Mouse (Mus musculus) embryonic facial prominence, embryonic 13.5 days (tissue): ENCODE data around the gene Slc7a14. TPM values are rescaled to one million over a fixed set of nuclear protein-coding genes. Genes with fewer than 3 reads are reported as not detected.
A peak's percentile ranks its signal among the peaks of the same experiment; 100 is the strongest.
"Not testable (repeated sequence)": the region's sequence is repeated elsewhere in the genome, so short reads cannot be mapped to it uniquely, and the experiment has no call there.

Experiments
- ATAC-seq: fragments of 200-750 bp; cut with Nextera tagmentation; 2 replicates; pipeline ENCODE4 v1.8.0; 2017; ENCODE audit warnings: low read depth; ENCODE audit not compliant: insufficient number of reproducible peaks, insufficient read depth, low FRiP score, low TSS enrichment
- H3K27ac ChIP-seq: fragments of 300-500 bp; sonication (generic); 2 replicates; pipeline ENCODE4 v1.5.1; 2015; ENCODE audit warnings: moderate library complexity, mild to moderate bottlenecking, inconsistent platforms
- H3K27me3 ChIP-seq: fragments of 300-500 bp; sonication (generic); 2 replicates; pipeline ENCODE4 v1.6.1; 2015; ENCODE audit warnings: mild to moderate bottlenecking, inconsistent platforms
- H3K36me3 ChIP-seq: fragments of 300-500 bp; sonication (generic); 2 replicates; pipeline ENCODE4 v1.6.1; 2015; ENCODE audit warnings: mild to moderate bottlenecking, inconsistent platforms
- H3K4me1 ChIP-seq: fragments of 300-500 bp; sonication (generic); 2 replicates; pipeline ENCODE4 v1.6.1; 2015; ENCODE audit warnings: inconsistent platforms
- H3K4me2 ChIP-seq: fragments of 300-500 bp; sonication (generic); 2 replicates; pipeline ENCODE4 v1.6.1; 2015; ENCODE audit warnings: moderate library complexity, mild to moderate bottlenecking, inconsistent platforms
- H3K4me3 ChIP-seq: fragments of 300-500 bp; sonication (generic); 2 replicates; pipeline ENCODE4 v1.5.1; 2015; ENCODE audit warnings: mild to moderate bottlenecking, inconsistent platforms
- H3K9ac ChIP-seq: fragments of 300-500 bp; sonication (generic); 2 replicates; pipeline ENCODE4 v1.6.1; 2015; ENCODE audit warnings: mild to moderate bottlenecking, inconsistent platforms
- H3K9me3 ChIP-seq: fragments of 300-500 bp; sonication (generic); 2 replicates; pipeline ENCODE4 v1.6.1; 2016; ENCODE audit warnings: inconsistent platforms
- WGBS: fragments of 180-500 bp; shearing (Covaris S2); methylation state at CpG from one replicate; pipeline ENCODE4 v1.1.7; 2015; ENCODE audit warnings: mixed read lengths; 5-methylcytosine and 5-hydroxymethylcytosine counted together
- polyA plus RNA-seq: library from polyadenylated mRNA; unstranded; fragments of >200 nt; fragmentation: Nextera tagmentation; extraction: Ambion mirVana; gene quantifications from 2 replicates; pipeline ENCODE4 v1.2.1, GENCODE M21; 2015

Slc7a14 gene
- polyA plus RNA-seq, 1 experiment from 2014 or later, result 0.21 TPM

DNA sequence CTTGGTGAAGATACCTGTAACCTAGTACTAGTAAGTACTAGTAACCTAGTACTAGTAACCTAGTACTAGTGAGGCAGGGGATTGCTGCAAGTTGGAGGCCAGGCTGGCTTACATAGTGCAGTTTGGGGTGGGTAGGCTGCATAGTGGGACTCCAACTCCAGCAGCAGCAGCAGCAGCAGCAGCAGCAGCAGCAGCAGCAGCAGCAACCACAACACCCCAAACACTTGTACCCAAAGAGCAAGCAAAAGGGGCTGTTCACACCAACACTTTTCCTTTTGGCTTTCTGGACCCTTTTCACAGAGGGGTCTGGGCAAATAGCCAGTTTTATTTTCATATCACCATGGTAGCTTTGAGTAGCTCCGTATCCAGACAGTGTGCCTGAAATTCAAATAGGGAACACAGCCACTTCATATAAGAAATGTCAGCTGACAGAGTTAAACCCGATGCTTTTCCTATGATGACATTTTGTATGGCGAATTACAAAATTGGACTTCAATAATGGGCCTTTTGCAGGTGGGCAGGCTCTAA lies 22.7 kb downstream of the Slc7a14 start:
- no peaks in the 10 kb centered on the region for H3K36me3 ChIP-seq
- no peaks in the 10 kb centered on the region for H3K9me3 ChIP-seq
- H3K9ac ChIP-seq, result no peak overlapping the region
- no peak for ATAC-seq
- H3K27ac ChIP-seq, result no peak overlapping the region
- H3K27me3 ChIP-seq, result no peaks in the 10 kb centered on the region
- H3K4me3 ChIP-seq, result no peak overlapping the region
- no peak overlapping the region for H3K4me2 ChIP-seq
- H3K4me1 ChIP-seq, result no peaks in the 10 kb centered on the region
- WGBS, result 54% methylated on average over 3 of the region's 3 CpGs

DNA sequence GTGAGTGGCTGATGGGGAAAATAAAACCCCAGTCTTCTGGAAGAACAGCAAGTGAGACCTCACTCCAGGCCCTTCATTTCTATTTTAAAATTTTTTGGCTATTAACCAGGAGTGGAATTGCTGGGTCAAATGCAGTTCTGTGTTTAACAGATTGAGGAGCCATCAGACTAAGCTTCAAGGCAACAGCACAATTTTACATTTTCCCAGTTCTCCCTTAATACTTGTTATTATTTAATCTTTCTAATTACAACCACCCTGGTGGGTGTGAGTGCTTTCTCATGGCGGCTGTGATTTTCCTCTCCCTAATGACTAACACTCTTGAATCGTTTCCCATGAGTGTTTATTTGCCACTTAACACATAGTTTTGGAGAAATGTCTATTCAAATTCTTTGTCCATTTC lies 29.1 kb downstream of the Slc7a14 start:
- H3K27ac ChIP-seq, result no peak overlapping the region
- H3K9ac ChIP-seq, result no peak overlapping the region
- H3K36me3 ChIP-seq, result no peaks in the 10 kb centered on the region
- no peak for ATAC-seq
- H3K27me3 ChIP-seq, result no peaks in the 10 kb centered on the region
- H3K4me2 ChIP-seq, result no peak overlapping the region
- no peak overlapping the region for H3K4me3 ChIP-seq
- 71% methylated on average over 2 of the region's 2 CpGs for WGBS
- H3K9me3 ChIP-seq, result no peaks in the 10 kb centered on the region
- no peaks in the 10 kb centered on the region for H3K4me1 ChIP-seq

DNA sequence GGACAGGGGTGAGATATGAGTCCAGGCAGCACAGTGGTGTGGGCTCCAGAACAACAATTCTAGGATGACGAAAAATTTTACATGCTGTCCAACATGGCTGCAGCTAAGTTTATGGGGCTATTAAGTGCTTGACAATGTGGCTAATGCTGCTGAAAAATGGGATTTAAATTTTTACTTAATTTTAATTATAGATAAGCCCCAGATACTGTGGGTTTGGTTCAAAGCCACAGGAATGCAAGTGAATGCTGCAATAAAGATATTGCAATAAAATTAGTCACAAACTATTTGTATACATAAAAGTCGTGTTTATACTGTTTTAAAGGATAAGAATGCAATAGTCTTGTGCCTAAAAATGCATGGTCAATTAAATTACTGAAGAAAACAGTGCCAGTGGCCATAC lies 35.3 kb downstream of the Slc7a14 start:
- no peak for ATAC-seq
- Histone ChIP-seq H3K9ac (no peak overlapping the region), H3K27me3 (no peaks in the 10 kb centered on the region), H3K36me3 (no peaks in the 10 kb centered on the region), H3K9me3 (no peaks in the 10 kb centered on the region), H3K4me3 (no peak overlapping the region), H3K4me2 (no peak overlapping the region), H3K4me1 (peaks cover 12% of the 10 kb centered on the region), H3K27ac (no peak overlapping the region)
- WGBS, result 59% methylated on average over 2 of the region's 2 CpGs

DNA sequence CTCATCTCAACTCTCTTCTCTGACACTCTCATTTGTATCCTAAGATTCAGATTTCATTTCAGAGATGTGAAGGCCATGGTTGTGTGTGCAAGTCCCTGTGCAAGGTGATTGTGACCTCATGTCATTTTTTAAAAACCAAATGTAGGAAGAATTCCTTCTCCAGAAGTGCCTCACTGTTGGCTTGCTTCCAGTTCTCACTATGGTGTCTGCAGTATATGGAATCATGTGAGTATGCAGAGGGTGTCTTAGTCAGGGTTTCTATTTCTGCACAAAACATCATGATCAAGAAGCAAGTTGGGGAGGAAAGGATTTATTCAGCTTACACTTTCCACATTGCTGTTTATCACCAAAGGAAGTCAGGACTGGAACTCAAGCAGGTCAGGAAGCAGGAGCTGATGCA lies 36.9 kb downstream of the Slc7a14 start:
- not testable (repeated sequence) for H3K9ac ChIP-seq, H3K27ac ChIP-seq, H3K27me3 ChIP-seq, ATAC-seq, H3K36me3 ChIP-seq, H3K4me2 ChIP-seq, H3K9me3 ChIP-seq, H3K4me3 ChIP-seq
- peaks cover 12% of the 10 kb centered on the region for H3K4me1 ChIP-seq

DNA sequence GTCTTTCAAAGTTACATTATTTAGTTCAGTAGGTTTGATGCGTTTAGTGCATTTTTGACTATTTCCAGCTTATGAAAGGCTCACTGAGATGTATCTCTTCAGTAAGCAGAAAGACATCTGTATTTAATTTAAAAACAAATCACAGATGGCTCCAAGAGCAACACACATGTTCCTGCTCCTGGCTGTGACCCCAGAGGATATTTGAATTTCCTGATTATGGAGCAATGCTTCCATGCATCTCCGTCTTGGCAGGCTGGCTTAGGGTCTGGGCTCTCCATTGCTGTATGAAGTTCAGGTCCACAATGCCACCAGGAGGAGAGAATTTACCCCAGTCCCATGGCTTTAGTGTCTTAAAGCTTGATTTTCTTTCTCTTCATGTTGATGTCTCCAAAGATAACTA lies 37.5 kb downstream of the Slc7a14 start:
- Histone ChIP-seq H3K27me3 (no peaks in the 10 kb centered on the region), H3K4me2 (no peak overlapping the region), H3K4me3 (no peak overlapping the region), H3K27ac (no peak overlapping the region), H3K9me3 (no peaks in the 10 kb centered on the region), H3K4me1 (peaks cover 12% of the 10 kb centered on the region), H3K36me3 (no peaks in the 10 kb centered on the region), H3K9ac (no peak overlapping the region)
- no peak for ATAC-seq
- 20% methylated on average over 2 of the region's 2 CpGs for WGBS

DNA sequence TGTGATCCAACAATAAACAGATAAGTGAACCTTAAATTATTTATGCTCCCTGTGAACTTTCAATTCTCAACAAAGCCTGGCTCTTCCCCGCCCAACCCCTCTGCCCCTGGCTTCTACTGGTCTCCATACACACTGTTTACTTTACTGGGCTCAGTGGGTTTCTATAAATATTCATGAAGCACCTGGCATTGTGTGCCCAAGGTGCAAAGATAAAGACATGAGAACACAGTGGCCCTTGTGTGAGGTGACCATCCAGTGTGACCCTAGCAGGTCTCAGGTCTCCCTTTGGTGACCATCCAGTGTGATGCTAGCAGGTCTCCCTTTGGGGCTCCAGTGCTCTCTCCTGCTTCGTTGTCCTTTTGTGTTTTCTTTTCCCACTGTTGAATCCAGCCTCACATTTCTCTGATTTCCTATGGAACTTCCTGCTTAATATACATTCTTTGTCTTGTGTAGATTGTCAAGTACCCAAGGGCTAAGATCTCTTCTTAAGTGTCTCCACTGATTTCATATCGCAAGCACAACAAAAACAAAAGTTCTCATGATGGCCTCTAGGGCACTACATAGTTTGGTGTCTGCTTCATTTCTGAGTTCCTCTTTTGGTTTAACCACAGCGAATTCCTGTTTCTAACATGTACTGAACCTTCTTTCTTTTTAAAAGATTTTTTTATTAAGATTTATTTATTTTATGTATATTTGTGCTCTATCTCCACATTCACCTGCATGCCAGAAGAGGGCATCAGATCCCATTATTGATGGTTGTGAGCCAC lies 40.4 kb downstream of the Slc7a14 start:
- H3K9me3 ChIP-seq, result no peaks in the 10 kb centered on the region
- no peak overlapping the region for H3K9ac ChIP-seq
- no peak overlapping the region for H3K27ac ChIP-seq
- H3K4me1 ChIP-seq, result peaks cover 16% of the 10 kb centered on the region
- H3K27me3 ChIP-seq, result 0 out of 2 replicates have a peak, but pooled peaks cover 2% of the 10 kb centered on the region
- no peaks in the 10 kb centered on the region for H3K36me3 ChIP-seq
- H3K4me2 ChIP-seq, result no peak overlapping the region
- 84% methylated on average over 4 of the region's 4 CpGs for WGBS
- no peak for ATAC-seq
- H3K4me3 ChIP-seq, result no peak overlapping the region

DNA sequence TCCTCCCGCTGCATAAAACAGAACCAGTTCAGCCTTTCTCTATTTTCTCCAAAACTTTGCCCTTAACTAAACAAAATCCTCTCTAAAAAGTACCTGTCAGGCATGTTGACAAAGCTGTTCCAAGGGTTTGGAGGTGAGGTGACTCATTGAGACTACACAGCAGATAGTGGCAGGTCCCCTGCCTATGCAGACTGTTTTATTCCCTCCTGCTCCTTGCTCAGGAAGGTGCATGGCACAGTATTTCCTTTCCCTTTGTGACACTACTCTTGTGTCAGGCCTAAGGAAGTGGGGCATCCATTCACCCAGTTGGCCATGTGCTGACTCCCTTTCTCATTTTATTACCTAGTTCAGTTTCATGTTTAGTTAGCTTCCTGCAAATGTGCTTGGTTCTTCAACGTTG lies 42.3 kb downstream of the Slc7a14 start:
- 94% methylated on average over 2 of the region's 2 CpGs for WGBS
- H3K9me3 ChIP-seq, result no peaks in the 10 kb centered on the region
- no peak overlapping the region for H3K9ac ChIP-seq
- ATAC-seq, result no peak
- 0 out of 2 replicates have a peak, but pooled peaks cover 2% of the 10 kb centered on the region for H3K27me3 ChIP-seq
- H3K4me3 ChIP-seq, result no peak overlapping the region
- H3K4me1 ChIP-seq, result peaks cover 6% of the 10 kb centered on the region
- H3K36me3 ChIP-seq, result no peaks in the 10 kb centered on the region
- no peak overlapping the region for H3K4me2 ChIP-seq
- H3K27ac ChIP-seq, result no peak overlapping the region

DNA sequence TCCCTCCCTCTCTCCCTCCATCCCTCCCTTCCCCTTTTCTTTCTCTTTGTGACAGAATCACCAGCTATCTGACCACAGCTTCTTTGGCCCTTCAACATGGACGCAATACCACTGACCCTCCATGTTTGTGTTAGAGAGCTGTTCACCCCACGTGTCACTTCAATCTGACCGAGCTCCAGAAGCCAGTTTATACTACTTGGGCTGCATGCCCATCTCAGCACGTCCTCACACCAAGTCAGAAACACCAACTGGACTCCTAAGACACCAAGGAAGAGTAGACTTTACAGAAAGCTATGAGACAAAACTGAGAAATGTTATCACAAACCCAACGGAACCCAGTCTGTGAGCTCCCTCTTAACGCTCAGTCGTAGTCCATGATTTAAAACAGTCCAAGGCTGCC lies 43.2 kb downstream of the Slc7a14 start:
- Histone ChIP-seq H3K4me3 (no peak overlapping the region), H3K36me3 (no peaks in the 10 kb centered on the region), H3K27me3 (0 out of 2 replicates have a peak, but pooled peaks cover 2% of the 10 kb centered on the region), H3K4me2 (no peak overlapping the region), H3K9ac (no peak overlapping the region), H3K4me1 (0 out of 2 replicates have a peak, but pooled peaks cover 6% of the 10 kb centered on the region), H3K27ac (no peak overlapping the region), H3K9me3 (no peaks in the 10 kb centered on the region)
- ATAC-seq, result no peak
- 90% methylated on average over 7 of the region's 7 CpGs for WGBS

DNA sequence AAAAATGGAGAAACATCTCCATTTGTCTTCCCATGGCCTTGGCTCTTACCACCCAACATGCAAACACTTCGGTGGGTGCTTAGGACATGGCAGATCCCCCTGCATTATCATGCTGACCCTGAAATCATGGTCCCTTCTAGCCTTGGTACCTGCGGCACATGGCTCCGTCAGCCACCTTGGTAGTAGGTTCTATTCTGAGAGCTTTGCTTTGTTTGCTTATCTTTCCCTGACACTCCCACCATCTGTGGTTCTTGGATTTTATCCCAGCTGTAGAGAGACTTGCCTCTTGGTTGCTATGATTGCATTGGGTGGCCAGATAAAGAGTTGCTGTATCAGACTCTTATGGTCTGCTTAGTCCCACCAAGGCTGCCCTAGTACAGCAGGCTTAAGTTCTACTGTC lies 46.6 kb downstream of the Slc7a14 start:
- WGBS, result 96% methylated on average over 3 of the region's 3 CpGs
- Histone ChIP-seq H3K4me2 (no peak overlapping the region), H3K9me3 (no peaks in the 10 kb centered on the region), H3K4me3 (no peak overlapping the region), H3K9ac (no peak overlapping the region), H3K36me3 (no peaks in the 10 kb centered on the region), H3K27me3 (0 out of 2 replicates have a peak, but pooled peaks cover 2% of the 10 kb centered on the region), H3K4me1 (peaks cover 17% of the 10 kb centered on the region), H3K27ac (no peak overlapping the region)
- ATAC-seq, result no peak

DNA sequence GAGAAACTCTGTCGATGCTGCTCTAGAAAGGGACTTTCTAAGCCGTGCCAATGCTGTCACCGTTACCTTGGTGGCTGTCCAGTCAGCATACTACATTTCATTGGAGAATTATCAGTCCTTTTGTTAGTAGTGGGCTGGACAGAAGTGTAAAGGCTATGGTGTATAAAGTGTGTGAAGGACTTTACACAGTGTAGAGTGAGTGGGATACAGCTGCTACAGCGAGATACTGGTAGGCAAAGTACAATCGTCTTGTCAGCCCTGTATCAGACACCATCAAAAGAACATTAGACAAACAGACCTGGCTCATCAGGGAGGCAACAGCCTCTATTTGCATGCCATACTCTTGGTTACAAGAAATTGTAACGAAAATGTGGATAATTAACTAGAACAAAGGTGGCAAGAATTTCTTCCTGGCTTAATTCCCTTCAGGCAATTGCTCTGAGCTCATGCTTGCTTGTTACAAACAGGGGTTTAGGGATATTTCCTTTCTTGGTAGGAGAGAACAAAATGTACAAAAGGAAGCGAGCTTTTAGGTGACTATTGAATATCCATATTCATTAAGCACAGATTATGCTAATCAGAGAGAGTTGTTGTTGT lies 48.7 kb downstream of the Slc7a14 start:
- no peak overlapping the region for H3K27ac ChIP-seq
- no peak overlapping the region for H3K4me3 ChIP-seq
- H3K36me3 ChIP-seq, result no peaks in the 10 kb centered on the region
- no peak overlapping the region for H3K9ac ChIP-seq
- no peaks in the 10 kb centered on the region for H3K9me3 ChIP-seq
- H3K4me2 ChIP-seq, result no peak overlapping the region
- H3K4me1 ChIP-seq, result peaks cover 17% of the 10 kb centered on the region
- WGBS, result 42% methylated on average over 7 of the region's 7 CpGs
- no peaks in the 10 kb centered on the region for H3K27me3 ChIP-seq
- no peak for ATAC-seq

DNA sequence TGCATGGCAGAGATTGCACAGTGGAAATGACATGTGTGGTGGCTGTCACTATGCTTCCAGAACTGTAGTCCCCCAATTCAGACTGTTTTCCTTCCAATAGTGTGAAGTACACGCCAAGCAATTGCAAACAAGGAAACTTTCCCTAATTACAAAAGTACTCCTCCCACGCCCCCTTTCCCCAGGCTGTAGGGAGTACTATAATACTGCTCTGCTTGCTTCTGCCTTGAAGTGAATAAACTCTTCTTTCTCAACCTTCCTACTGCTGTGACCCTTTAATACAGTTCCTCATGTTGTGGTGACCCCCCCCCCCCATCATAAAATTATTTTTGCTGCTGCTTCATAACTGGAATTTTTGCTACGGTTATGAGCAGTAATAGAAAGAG lies 49.2 kb downstream of the Slc7a14 start:
- Histone ChIP-seq H3K27ac (no peak overlapping the region), H3K27me3 (no peaks in the 10 kb centered on the region), H3K9me3 (no peaks in the 10 kb centered on the region), H3K4me2 (no peak overlapping the region), H3K9ac (no peak overlapping the region), H3K4me3 (no peak overlapping the region), H3K36me3 (no peaks in the 10 kb centered on the region), H3K4me1 (peaks cover 16% of the 10 kb centered on the region)
- no peak for ATAC-seq
- WGBS, result 33% methylated on average over 3 of the region's 3 CpGs

DNA sequence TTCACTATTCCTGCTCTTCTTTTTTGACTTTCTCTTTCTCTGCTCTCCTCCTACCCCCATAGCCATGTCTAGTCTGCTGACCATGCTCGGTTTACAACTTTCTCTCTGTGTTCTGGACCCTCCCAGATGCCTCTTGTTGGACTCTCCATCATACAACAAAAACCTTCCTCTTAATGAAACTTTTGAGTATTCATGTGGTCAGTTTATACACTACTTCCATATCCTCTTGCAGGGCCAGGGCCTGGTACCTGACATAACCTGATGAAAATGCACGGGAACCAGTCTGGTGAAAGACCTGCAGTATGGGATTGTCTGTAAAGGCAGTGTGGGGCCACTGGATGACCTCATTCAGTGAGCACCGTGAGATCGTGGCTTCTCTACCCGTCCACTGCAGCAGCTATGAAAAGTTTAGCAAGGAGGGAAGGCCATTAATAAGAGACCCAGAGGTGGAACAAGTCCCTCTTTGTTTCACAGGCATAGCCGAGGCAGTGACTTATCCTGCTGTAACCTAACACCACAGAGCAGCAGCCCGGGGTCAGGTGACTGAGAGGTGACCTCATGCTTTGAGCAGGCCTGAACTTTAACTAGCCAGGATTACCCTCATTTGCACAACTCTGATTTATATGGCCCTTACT lies 49.7 kb downstream of the Slc7a14 start:
- H3K36me3 ChIP-seq, result no peaks in the 10 kb centered on the region
- peak overlapping the region; percentile 11; the same call in 1 of the 2 replicates for H3K4me2 ChIP-seq
- no peaks in the 10 kb centered on the region for H3K9me3 ChIP-seq
- no peak overlapping the region for H3K9ac ChIP-seq
- H3K27ac ChIP-seq, result peak overlapping the region; percentile 39
- peak; percentile 72 for ATAC-seq
- no peak overlapping the region for H3K4me3 ChIP-seq
- H3K4me1 ChIP-seq, result peaks cover 14% of the 10 kb centered on the region
- no peaks in the 10 kb centered on the region for H3K27me3 ChIP-seq
- 18% methylated on average over 7 of the region's 7 CpGs for WGBS
